Mouse (Mus musculus) thymus, adult 2 months (tissue): ENCODE results near the gene Ush2a.

Source experiments
- CTCF ChIP-seq: fragments of 200-500 bp; IDR thresholded peaks from 2 replicates; pipeline ENCODE4 v1.5.1; 2012; ENCODE audit warnings: mild to moderate bottlenecking, control low read depth, low read length, moderate library complexity, borderline replicate concordance; ENCODE audit not compliant: control insufficient read depth, poor library complexity, insufficient read depth; ENCODE audit errors: extremely low read depth
- POLR2A ChIP-seq: fragments of 200-500 bp; IDR thresholded peaks from 2 replicates; pipeline ENCODE4 v1.6.1; 2012; ENCODE audit warnings: mild to moderate bottlenecking, low read length, control low read depth, moderate library complexity; ENCODE audit not compliant: control insufficient read depth, poor library complexity, insufficient read depth; ENCODE audit errors: extremely low read depth

- TF ChIP-seq POLR2A (no peak), CTCF (no peak)
Measured at GRCm38 (mm10) chr1:188606450-188606849, 344.6 kb downstream of the Ush2a start.
